Mouse (Mus musculus): ENCODE measurements around the gene Gm6793. TPM values are rescaled to one million over a fixed set of nuclear protein-coding genes. Genes with fewer than 3 reads are reported as not detected.

Gene Gm6793
- polyA plus RNA-seq (2012; rRNA removed) = 0.14 and 0.23 TPM in 2 replicates

GRCm38 (mm10) chr8:112014936-112015335, at the start of gene Gm6793:
Gene Gm6793, minus strand, starts transcription at chr8:112015036.

GRCm38 (mm10) chr8:112010997-112011815, 3.6 kb downstream of the Gm6793 start, which contains the start of the genes Kars and Terf2ip:
Gene Kars, minus strand, starts transcription at chr8:112011323.
Gene Terf2ip, plus strand, starts transcription at chr8:112011398.

GRCm38 (mm10) chr8:111992013-111992702, 22.7 kb downstream of the Gm6793 start, which contains the start of gene Adat1:
Gene Adat1, minus strand, starts transcription at chr8:111992302.

Other genes with a start within 250 kb of the Gm6793 start
- gene Cfdp1, start 160.7 kb downstream of the Gm6793 start, polyA plus RNA-seq (2012; rRNA removed) = 123 and 125 TPM in 2 replicates
- gene Tmem170, start 138.3 kb downstream of the Gm6793 start, polyA plus RNA-seq (2012; rRNA removed) = 3.4 and 4.0 TPM in 2 replicates
- 2.2 and 3.4 TPM in 2 replicates for gene Chst5, start 104.6 kb downstream of the Gm6793 start, polyA plus RNA-seq (2012; rRNA removed)
- 13.6 and 14.6 TPM in 2 replicates for gene Tmem231, start 81.2 kb downstream of the Gm6793 start, polyA plus RNA-seq (2012; rRNA removed)
- gene Gabarapl2, start 74.3 kb downstream of the Gm6793 start, polyA plus RNA-seq (2012; rRNA removed) = 128 and 145 TPM in 2 replicates
- 11.2 and 12.0 TPM in 2 replicates for gene Adat1, start 22.7 kb downstream of the Gm6793 start, polyA plus RNA-seq (2012; rRNA removed)
- 111 and 113 TPM in 2 replicates for gene Kars, start 3.7 kb downstream of the Gm6793 start, polyA plus RNA-seq (2012; rRNA removed)
- 31.7 and 33.6 TPM in 2 replicates for gene Terf2ip, start 3.6 kb downstream of the Gm6793 start, polyA plus RNA-seq (2012; rRNA removed)